9 mouse cellular contexts compared by ENCODE assay signal in genomic region chr6:135136439-135137161, GRCm38 (mm10). TPM values are rescaled to one million over a fixed set of nuclear protein-coding genes. Genes with fewer than 3 reads are reported as not detected.
DNase-seq lines count a peak whose midpoint lies in the region.
"Had no signal": no experiment of that assay in that cellular context is flagged by ENCODE, and none has a peak within 500 bp of the region (broad histone marks: within the 10 kb centered on the region; RNA-seq: fewer than 3 reads in every experiment).

No protein-coding gene starts in this region.

- DNase-seq in kidney, postnatal 10 days = peak; percentile 21
- DNase-seq in kidney, adult 18-20 months = no peak
- peak; percentile 62 for DNase-seq in embryo, embryonic 10 days (ENCODE audit: low spot score)
- DNase-seq in gastrocnemius, adult 8-10 months (ENCODE audit: low spot score in 2 of 2) = peak; percentile 8 to 22
- peak; percentile 30 to 60 for DNase-seq in lung, postnatal 4 days
- no peak for DNase-seq in layer of hippocampus, adult 18-20 months (ENCODE audit: low spot score in 2 of 2)
- DNase-seq in yolk sac, embryonic 10.5 days (ENCODE audit: low spot score) = no peak
- DNase-seq: cerebellum, adult 9-10 months; kidney, adult 9 months had no signal

RNA-seq across cellular contexts. Expression of gene Gprc5d, which starts 18.5 kb away (rescaled TPM):
- total RNA-seq in gastrocnemius, adult 8-10 months (2022) = not detected
- total RNA-seq in layer of hippocampus, adult 18-20 months (2021) = under 1 TPM in 1 of 2 experiments, not detected in 1; 0.25 TPM

Comparison
In these comparisons a context has a peak if more than half of its experiments do, and no peak if none do; other contexts are left out.
1. DNase-seq: peak in kidney, postnatal 10 days (single experiment), embryo, embryonic 10 days (single experiment), gastrocnemius, adult 8-10 months (2 of 2) and lung, postnatal 4 days (2 of 2); none in kidney, adult 18-20 months (single experiment), layer of hippocampus, adult 18-20 months (0 of 2) and yolk sac, embryonic 10.5 days (single experiment).